Comparison of ENCODE assay signal across 13 mouse cellular contexts in the genomic region with DNA sequence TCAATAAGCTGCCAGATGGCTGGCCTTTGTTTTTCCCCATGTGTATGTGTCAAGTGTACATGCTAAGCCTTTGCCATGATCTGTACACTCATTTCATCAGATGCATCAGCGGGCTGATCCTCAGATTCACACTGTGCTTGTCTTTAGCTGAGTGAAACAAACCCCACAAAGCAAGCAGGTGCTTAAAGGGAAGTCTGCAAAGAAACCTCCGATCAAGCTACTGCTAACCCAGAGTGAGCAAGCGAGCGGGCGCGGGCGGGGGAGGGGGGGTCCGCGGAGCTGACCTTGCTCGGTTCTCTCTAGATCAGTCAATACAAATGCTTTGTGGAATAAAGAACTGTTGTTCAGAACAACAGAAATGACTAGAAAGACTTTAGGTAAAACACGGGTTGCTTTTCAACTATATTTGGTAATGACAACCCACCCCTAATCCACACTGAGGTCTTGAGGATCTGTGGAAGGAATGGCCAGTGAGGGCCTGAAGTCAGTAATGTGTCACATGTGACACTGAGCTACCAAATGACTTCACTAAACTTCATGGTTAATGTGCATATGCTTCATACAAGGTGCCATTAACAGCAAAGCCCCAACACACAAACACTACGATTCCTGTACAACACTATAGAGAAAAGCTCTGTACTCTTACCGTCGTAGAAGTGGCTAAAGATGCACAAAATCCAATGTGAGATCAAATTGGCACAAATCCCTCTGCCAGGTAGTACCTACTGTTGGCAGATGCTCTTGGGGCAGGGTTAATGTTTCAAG.
DNase-seq lines count a peak whose midpoint lies in the region; ATAC-seq lines count a peak whose summit lies in the region.
"Had no signal": no experiment of that assay in that cellular context is flagged by ENCODE, and none has a peak within 500 bp of the region (broad histone marks: within the 10 kb centered on the region; RNA-seq: fewer than 3 reads in every experiment).

No protein-coding gene starts in this region.

- H3K9me3 ChIP-seq in heart, embryonic 16.5 days (replicated peaks; ENCODE audit: control insufficient read depth, low read length): no peaks in the 10 kb centered on the region
- H3K9me3 ChIP-seq in heart, embryonic 10.5 days: no peaks in the 10 kb centered on the region
- no peaks in the 10 kb centered on the region for H3K9me3 ChIP-seq in liver, embryonic 16.5 days (replicated peaks; ENCODE audit: control insufficient read depth, low read length)
- H3K9me3 ChIP-seq: heart, embryonic 15.5 days; midbrain, embryonic 12.5 days had no signal

- no peaks in the 10 kb centered on the region for H3K36me3 ChIP-seq in heart, embryonic 16.5 days (ENCODE audit: control insufficient read depth, insufficient read depth)
- H3K36me3 ChIP-seq in heart, embryonic 10.5 days: no peaks in the 10 kb centered on the region
- H3K36me3 ChIP-seq in liver, embryonic 16.5 days (ENCODE audit: control insufficient read depth, insufficient read depth): no peaks in the 10 kb centered on the region
- H3K36me3 ChIP-seq: heart, embryonic 15.5 days; midbrain, embryonic 12.5 days had no signal

- no peaks in the 10 kb centered on the region for H3K27me3 ChIP-seq in heart, embryonic 16.5 days (ENCODE audit: control insufficient read depth, insufficient read depth, low read length)
- H3K27me3 ChIP-seq in heart, embryonic 10.5 days (ENCODE audit: insufficient read depth, poor library complexity, severe bottlenecking): no peaks in the 10 kb centered on the region
- no peaks in the 10 kb centered on the region for H3K27me3 ChIP-seq in liver, embryonic 16.5 days (ENCODE audit: control insufficient read depth, insufficient read depth, low read depth, low read length)
- H3K27me3 ChIP-seq: heart, embryonic 15.5 days; midbrain, embryonic 12.5 days had no signal

- WGBS in heart, embryonic 16.5 days: 66% methylated on average over 14 of the region's 14 CpGs
- 70% methylated on average over 14 of the region's 14 CpGs for WGBS in heart, embryonic 10.5 days
- 36% methylated on average over 14 of the region's 14 CpGs for WGBS in liver, embryonic 16.5 days (ENCODE audit: insufficient replicate concordance)

- H3K4me3 ChIP-seq in heart, embryonic 16.5 days (ENCODE audit: low read length): no peak overlapping the region
- H3K4me3 ChIP-seq in heart, embryonic 10.5 days: no peak overlapping the region
- H3K4me3 ChIP-seq in liver, embryonic 16.5 days (ENCODE audit: low read depth, low read length): no peak overlapping the region
- H3K4me3 ChIP-seq: heart, embryonic 15.5 days; midbrain, embryonic 12.5 days had no signal

- no peak for ATAC-seq in heart, embryonic 16.5 days (replicated peaks; ENCODE audit: extremely low read depth, insufficient read depth, low FRiP score)
- peak; percentile 35 for ATAC-seq in activated CD4-positive, CD25-positive, alpha-beta regulatory T cell, adult 4 months
- ATAC-seq in liver, embryonic 16.5 days (ENCODE audit: low read depth): no peak

- DNase-seq in heart, embryonic 10.5 days (ENCODE audit: low spot score): no peak
- peak; percentile 72 for DNase-seq in A20 (ENCODE audit: low read depth, low spot score)
- DNase-seq in MN1 (ENCODE audit: low spot score): no peak
- DNase-seq in frontal cortex, adult 2 months (ENCODE audit: extremely low spot score in 1 of 2, low spot score in 1 of 2): no peak
- no peak for DNase-seq in layer of hippocampus, postnatal 10 days (ENCODE audit: low spot score in 2 of 2)
- DNase-seq: cerebellum, adult 2 months; kidney, adult 18-20 months; layer of hippocampus, postnatal 36 days had no signal

- 0 out of 2 replicates have a peak overlapping the region, but pooled peaks have one; percentile 28 for H3K27ac ChIP-seq in heart, embryonic 16.5 days (ENCODE audit: low read length)
- H3K27ac ChIP-seq in heart, embryonic 10.5 days: no peak overlapping the region
- H3K27ac ChIP-seq in liver, embryonic 16.5 days (ENCODE audit: low read length): peak overlapping the region; percentile 73
- H3K27ac ChIP-seq: midbrain, embryonic 12.5 days had no signal

- no peak overlapping the region for H3K9ac ChIP-seq in heart, embryonic 16.5 days (ENCODE audit: low read length)
- H3K9ac ChIP-seq in liver, embryonic 16.5 days (ENCODE audit: low read depth, low read length): peak overlapping the region; percentile 24; the same call in 1 of the 2 replicates
- H3K9ac ChIP-seq: heart, embryonic 15.5 days; midbrain, embryonic 12.5 days had no signal

- peaks cover 26% of the 10 kb centered on the region for H3K4me1 ChIP-seq in heart, embryonic 16.5 days (ENCODE audit: control insufficient read depth, insufficient read depth, low read length)
- H3K4me1 ChIP-seq in heart, embryonic 10.5 days: peaks cover 28% of the 10 kb centered on the region
- peaks cover 50% of the 10 kb centered on the region for H3K4me1 ChIP-seq in liver, embryonic 16.5 days (ENCODE audit: control insufficient read depth, low read depth, low read length)

- H3K4me2 ChIP-seq in heart, embryonic 16.5 days (ENCODE audit: low read depth, low read length): no peak overlapping the region
- no peak overlapping the region for H3K4me2 ChIP-seq in liver, embryonic 16.5 days (ENCODE audit: low read depth, low read length)
- H3K4me2 ChIP-seq: heart, embryonic 15.5 days; midbrain, embryonic 12.5 days had no signal
